Mouse (Mus musculus) small intestine, adult 10 weeks (tissue): ENCODE measurements around the gene Zfp426. TPM values are rescaled to one million over a fixed set of nuclear protein-coding genes. Genes with fewer than 3 reads are reported as not detected.

Source experiments
- polyA plus RNA-seq: library from polyadenylated mRNA; stranded (reverse); fragments of 350-450 nt; fragmentation: Illumina TruSeq; extraction: RNeasy Lipid Tissue Mini Kit (QIAGEN cat#74804); gene quantifications from one replicate; pipeline ENCODE4 v1.2.3, GENCODE M21; 2014; ENCODE audit warnings: low replicate concordance

The Zfp426 gene
- polyA plus RNA-seq, result 50.1 TPM

DNA sequence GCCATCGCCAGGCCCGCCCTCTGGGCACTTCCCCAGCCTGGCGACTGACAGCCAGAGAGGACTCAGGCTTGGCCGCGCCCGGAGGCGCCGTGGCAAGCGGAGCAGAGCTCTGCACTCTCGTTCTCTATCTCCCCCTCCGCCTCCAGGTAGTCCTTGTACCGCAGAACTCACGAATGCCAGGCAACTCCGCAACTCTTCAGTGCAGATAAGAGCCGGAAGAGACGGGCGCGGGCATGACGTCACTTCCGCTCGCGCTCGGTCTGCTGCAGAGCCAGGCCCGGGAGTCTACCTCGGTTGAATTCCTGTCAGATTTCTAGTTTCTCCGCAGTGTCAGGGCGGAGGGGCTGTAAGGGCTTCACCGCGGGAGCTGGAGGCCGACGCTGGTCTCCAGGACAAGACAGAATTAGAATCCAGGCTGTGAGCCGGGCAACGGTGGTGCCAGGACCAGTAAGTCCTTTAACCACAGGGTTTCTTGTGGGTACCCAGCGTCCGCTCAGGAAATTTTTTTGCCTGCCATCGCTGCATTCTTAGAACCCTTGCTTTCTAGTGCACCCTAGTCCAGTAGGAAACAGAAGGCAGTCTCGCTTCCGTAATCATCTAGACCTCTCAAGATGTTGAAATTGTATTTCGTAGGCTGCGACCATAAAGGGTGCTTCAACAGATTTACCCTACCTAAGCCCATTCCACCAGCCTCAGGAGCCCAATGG, at the start of gene Zfp426:
Gene Zfp426 (minus strand): TSS at position 220 of the 707 bp plus-strand sequence.

DNA sequence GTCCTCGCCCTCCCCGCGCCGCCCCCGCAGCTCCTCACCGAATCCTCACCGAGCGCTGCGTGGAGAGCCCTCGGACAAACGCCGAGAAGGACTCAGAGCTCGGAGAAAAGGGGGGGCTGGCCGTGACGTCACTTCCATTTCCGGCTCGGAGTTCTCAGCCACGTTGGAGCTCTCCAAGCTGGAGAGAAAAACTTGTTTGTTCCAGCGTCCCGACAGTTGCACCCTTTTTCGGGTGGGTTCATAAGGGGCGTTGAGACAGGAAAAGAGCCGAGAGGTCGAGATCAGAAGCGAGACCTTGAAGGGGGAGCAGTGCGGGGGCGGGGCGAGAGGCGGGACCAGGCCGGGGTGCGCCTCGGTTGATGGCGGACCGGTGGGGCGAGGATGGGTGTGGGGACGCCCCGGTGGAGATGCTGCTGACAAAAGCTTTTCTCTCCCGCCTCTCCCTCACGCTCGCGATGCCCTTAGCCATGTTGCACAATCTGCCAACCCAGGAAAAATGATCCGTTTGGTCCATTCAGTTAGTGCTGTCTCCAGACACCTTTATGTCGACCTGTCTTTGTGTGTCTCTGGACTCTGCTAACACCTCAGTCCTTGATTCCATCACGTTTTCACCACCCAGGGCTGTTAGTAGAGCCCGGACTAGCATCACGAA, 28.9 kb upstream of the Zfp426 start, which contains the start of gene Zfp266:
Gene Zfp266 (minus strand): TSS at position 112 of the 652 bp plus-strand sequence.

DNA sequence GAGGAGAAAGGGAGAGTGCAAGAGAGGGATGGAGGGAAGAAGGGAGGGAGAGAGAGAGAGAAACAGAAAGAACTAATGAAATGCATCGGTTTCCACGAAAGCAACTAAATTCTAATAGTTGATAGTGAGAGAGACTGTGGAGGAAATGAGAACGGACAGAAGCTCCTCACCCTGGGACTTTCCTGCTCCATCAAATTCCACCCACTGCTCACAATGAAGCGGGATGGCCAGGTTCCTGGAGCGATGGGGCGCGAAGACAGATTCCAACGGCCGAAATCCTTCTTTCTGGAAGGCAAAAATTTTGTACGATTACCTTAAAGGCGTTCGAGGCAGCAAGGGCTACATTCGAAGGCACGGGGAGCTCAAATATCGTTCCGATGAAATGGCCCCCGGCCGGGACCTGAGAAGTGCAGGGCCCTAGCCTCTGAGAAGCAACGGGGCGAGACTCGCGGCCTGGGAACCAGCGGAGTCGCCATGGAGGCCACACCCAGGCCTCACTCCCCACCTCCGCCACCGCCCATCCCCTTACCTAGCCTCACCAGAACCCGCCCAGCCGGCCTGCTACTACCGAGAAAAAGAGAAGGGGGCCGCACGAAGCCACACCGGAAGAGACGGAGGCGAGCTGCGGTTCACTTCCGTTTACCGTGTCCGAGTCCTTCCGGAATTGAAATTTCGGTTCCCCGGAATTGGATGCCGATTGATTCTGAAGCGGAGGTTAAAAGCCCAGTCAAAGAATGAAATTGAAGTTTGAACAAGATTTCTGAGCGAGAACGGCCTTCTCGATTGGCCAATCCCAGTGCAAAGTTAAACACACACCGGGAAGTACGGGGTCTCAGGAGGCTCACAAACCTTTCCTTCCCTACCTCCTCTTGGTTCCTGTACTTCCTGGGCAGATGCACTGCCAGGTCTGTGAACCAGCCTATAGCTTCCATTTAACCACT, 32.9 kb downstream of the Zfp426 start, which contains the start of gene Zfp26:
Gene Zfp26 (minus strand): TSS at position 786 of the 941 bp plus-strand sequence.

Other genes starting within 250 kb of the Zfp426 start
- gene Olfr39, start 210.4 kb downstream of the Zfp426 start, polyA plus RNA-seq, result not detected
- gene Olfr873, start 194.2 kb downstream of the Zfp426 start, polyA plus RNA-seq, result not detected
- gene Olfr18, start 156.7 kb downstream of the Zfp426 start, polyA plus RNA-seq, result not detected
- gene Zfp560, start 107.6 kb downstream of the Zfp426 start, polyA plus RNA-seq, result 18.2 TPM
- 18.8 TPM for gene Zfp26, start 32.6 kb downstream of the Zfp426 start, polyA plus RNA-seq
- 44.6 TPM for gene Zfp266, start 28.7 kb upstream of the Zfp426 start, polyA plus RNA-seq
- 20.8 TPM for gene Zfp846, start 88.5 kb upstream of the Zfp426 start, polyA plus RNA-seq
- 22.8 TPM for gene Ubl5, start 150.1 kb upstream of the Zfp426 start, polyA plus RNA-seq
- gene Fbxl12, start 152.0 kb upstream of the Zfp426 start, polyA plus RNA-seq, result 5.1 TPM
- 0.52 TPM for gene Pin1, start 159.3 kb upstream of the Zfp426 start, polyA plus RNA-seq